Mouse (Mus musculus): ENCODE results near the gene Msrb3.

Gene Msrb3

GRCm38 (mm10) chr10:120898785-120899762 lies at the start of gene Msrb3:
Gene Msrb3 (minus strand): TSS chr10:120899101.
- peak; percentile 74 for DNase-seq

DNA sequence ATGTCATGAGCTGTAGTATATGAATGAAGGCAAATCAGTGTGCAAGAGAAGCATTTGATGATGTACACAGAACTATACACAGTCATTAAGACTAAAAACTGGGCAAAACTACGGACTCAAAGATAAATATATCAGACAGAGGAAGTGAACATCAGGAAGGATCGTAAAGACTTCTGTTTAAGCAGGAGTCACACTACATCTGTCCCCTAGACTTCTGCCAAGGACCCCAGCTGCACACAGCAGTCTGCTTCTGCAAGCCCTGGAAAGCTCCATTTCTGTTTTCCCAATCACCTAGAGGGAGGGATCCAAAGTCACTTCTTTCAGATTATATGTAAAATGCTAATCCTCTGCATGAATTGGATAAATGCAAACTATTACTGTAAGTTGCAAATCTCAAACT lies 49.6 kb upstream of the Msrb3 start:
- no peak for DNase-seq

DNA sequence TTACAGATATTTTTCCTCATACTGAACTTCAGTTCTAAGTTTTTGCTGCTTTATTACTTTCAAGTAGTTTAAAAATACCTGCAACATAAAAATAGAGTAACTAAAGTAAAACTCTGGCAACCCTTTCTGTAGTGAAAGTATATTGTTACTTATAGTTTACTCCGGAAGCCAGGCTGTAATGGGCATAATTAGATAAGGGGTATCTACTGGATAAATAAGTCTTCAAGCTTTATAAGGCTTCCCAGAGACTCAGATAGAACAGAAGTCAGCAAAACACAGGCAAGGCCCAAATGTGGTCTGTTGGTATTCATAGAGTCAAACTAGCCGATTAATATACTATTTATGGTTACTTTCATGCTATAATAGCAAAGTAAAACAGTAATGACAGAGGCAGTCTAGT lies 48.9 kb upstream of the Msrb3 start:
- DNase-seq: no peak

DNA sequence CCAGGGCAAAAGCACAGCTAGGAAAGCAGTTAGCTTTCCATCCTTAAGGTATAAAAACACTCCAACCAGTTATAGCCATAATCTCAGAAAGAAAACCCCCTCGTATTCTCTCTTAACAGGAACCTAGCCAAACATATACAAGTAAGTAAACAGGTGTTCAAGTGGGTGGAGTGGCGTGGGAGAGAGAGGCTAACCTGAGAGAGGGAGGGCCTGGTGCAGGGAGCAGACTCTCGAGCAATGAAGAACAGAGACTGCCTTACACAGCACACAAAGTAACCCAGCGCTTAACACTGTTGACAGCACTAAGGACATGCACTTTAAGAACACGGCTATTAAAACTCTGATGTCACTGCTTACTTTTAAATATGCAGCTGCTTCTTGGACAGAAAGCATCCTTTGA lies 47.9 kb upstream of the Msrb3 start:
- no peak for DNase-seq

DNA sequence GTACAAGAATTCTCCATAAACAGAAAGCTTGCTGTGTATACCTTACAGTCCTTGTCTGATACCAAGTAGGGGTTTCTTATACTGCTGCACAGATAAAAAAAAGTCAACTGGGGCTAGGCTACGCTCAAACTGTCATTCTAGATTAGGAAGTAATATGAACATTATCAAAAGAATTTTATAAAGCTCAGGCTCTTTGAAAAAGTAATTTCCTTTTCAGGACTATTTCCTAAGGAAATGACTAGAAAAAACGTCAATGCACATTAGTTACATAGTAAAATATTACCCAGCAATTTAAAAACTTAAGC lies 40.0 kb upstream of the Msrb3 start:
- no peak for DNase-seq

DNA sequence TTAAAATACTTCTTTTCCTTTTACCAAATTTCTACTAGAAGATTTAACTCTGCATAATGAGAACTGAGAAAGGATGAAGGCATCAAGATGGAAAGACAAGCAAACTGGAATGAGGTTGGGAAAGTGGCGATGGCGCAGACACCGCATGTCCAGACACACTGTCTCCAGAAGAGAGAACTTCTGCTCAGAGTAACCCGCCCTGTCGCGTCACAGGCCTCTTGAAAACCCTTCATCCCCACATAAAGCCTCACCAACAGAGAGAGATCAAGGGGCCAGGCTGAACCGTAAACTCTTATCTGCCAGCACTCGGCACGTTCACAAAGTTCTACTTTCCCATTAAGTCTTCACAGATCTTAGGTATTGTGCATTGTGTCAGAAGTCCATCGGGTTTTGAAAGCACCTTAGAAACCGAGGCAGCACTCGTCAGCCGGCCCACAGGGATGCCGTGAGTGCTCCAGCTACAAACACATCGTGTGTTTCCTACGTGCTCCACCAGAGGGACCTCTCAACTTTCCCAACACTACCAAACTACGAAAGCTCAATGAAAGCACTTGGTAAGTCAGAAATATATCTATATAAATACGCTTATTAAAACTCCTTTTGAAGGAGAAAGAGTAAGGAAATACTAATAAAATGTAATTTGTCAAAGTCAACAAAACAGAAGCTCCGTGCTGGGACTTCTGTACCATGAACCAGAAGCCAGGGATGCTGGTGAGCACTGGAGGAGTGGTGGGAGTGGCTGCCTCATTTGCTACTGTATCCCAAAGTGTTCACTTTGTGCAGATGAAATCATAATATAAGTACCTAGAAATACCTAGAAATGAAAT lies 39.4 kb upstream of the Msrb3 start:
- DNase-seq: no peak

GRCm38 (mm10) chr10:120929536-120929935 lies 30.6 kb upstream of the Msrb3 start:
- DNase-seq: no peak

DNA sequence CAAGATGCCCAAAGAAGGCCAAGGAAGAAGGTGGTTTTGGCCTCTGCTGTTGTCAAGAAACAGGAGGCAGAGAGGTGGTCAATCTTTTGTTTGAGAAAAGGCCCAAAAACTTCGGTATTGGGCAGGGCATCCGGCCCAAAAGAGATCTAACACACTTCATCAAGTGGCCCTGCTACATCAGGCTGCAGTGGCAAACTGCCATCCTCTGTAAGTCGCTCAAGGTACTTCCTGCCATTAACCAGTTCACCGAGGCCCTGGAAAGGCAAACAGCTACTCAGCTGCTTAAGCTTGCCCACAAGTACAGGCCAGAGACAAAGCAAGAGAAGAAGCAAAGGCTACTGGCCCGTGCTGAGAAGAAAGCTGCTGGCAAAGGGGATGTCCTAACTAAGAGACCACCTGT lies 29.3 kb upstream of the Msrb3 start:
- DNase-seq: no peak

DNA sequence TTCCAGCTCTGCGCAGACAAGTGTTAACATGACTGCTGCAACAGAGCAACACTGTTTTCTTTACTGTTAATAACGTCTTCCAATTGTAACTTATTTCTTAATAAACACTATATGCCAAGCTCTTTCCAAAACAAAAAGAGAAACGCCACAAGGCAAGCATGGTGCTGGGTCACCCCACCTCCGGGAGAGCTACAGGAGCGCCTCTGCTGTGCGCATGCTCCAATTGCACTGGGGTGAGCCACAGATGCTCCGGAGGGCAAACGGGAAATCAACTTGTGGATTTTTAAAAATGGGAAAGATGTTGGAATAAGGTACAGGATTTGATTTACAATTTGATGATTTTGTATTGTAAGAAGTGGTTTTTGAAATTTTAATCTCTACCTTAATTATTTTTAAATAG lies 27.3 kb upstream of the Msrb3 start:
- no peak for DNase-seq

GRCm38 (mm10) chr10:120921501-120921900 lies 22.6 kb upstream of the Msrb3 start:
- no peak for DNase-seq

DNA sequence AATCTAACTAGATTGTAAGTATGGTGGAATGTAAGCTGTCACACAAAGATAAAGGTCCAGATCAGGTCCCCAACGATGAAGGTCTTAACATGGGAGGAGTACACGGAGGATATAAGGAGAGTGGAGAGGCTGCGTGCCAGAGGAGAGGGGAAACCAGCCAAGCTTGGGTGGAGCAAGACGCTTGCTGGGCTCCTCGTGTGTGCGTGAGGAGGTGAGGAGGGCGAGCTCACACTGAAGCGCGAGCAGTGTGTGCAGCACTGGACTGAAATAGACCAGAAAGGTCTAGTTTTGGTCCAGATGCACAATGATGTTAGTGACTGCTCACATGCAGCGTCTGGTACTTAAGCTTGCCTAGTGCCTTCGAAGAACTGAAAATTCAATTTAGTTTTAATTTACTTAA lies 21.7 kb upstream of the Msrb3 start:
- no peak for DNase-seq

DNA sequence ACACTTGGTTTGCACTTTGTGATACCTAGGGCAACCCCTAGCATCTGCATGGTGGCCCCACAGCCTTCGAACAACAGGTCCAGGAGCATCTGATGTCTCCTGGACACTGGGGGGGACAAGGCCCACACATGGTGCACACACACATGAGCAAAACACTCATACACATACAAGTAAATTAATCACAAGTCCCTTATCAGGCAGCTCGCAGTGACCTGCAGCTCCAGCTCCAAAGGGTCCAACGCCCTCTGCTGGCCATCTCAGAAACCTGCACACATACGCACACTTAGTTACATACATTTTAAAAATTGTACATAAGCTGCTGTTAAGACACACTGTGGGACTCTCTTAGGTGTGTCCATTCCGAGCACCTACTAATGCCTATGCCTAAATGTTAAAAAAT lies 17.3 kb upstream of the Msrb3 start:
- no peak for DNase-seq

DNA sequence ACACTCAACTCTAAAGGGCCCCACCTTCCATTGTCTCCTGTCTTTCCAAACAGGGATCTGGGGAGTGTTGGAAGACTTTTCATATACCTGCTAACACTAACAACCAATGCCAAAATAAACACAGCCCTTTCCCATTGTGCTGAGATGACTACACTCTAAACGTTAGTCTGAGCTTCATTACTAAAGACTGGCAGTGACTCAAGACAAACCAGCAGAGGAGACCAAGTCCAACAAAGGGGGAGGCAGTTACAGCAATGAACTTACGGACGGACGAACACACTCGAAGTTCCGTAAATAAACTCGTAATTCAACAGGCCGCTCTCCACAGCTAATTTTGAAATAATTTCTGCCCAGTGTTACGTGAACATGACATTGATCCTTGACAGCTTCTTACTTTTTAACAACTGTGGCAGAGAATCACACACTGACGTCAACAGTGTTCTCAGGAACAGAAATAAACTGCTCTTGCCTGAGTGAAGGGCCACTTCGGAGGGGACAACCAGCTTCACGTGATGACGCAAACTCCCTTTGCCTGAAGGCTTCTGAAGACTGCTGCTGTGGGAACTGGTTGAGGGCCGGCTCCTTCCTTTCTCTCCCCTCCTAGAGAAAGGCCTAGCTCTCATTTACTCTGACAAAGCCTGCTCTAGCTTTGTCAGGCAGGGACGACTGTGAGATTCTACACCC lies 16.2 kb upstream of the Msrb3 start:
- DNase-seq: no peak

DNA sequence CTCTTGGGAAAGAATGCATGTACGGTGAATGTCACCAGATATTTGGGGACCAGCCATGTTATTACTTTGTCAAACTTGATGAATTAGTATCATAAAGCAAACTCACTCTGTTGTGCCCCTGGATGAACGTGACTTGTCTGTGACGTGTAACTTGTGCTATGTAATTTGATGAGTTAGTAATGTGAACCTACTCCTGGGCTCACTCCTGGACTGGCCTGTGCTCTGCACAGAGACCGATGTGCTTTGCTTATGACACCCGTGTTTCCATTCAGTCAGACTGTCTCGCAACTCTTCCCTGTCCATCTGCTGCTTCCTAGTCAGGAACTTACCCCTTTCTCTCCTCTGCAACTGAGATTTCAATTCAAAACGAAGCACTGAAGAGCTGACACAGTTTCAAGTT lies 15.4 kb upstream of the Msrb3 start:
- DNase-seq: no peak

DNA sequence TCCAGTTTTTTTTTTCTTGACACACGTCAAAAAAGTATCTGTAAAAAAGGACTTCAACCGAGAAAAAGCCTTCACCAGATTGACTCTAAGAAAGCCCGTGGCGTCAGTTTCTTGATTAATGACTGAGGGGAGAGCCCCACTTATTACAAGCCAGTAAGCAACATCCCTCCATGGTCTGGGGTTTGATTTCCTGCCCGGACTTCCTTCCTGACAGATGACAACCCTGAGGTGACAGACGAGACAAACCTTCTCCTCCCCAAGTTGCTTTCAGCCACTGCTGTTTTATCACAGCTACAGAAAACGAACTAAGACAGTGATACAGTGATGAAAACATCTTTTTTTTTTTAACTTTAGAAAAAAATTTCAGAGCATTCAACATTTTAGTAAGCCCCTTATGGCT lies 14.9 kb upstream of the Msrb3 start:
- DNase-seq: no peak

DNA sequence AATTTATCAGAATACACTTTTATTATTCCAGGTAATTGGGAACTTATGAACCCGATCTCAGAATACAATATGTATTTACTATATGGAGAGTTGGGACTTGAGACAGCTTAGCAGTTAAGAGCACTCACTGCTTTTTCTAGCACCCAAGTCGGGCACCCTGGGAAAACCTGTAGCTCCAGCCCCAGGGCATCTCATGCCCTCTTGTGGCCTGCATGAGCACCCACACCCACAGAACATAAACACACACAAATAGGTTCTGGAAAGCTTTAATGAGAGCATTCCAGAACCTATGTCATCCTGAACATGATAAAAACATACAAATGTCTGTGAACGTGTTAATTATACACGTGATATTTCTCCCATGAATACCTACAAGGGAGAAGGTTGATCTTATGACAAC lies 13.1 kb upstream of the Msrb3 start:
- DNase-seq: no peak

- DNase-seq: no peak
Observed at GRCm38 (mm10) chr10:120908776-120909574, 10.1 kb upstream of the Msrb3 start.

GRCm38 (mm10) chr10:120904676-120905075 lies 5.8 kb upstream of the Msrb3 start:
- no peak for DNase-seq

DNA sequence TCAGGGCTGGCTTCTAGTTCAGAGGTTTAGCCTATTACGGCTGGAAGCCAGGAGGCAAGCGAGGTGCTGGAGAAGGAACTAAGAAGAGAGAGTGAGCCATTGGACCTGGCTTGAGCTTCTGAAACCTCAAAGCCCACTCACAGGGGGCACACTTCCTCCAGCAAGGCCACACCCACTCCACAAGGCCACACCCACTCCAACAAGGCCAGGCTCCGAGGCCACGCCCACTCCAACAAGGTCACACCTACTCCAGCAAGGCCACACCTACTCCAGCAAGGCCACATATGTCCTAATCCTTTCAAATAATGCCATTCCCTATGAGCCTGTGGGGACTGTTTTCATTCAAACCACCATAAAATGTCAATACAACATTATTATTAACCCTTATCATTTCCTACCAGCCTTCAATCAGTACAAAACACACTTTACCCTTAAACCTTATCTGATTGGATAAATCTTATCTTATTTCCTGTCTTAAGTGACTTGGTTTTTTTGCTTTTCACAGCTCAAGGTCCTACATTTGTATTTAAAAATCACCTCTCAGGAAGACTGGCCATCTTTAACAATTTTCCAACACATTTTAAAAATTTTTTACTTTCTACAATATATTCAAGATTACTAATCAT lies 5.1 kb upstream of the Msrb3 start:
- no peak for DNase-seq

- DNase-seq: no peak
Observed at GRCm38 (mm10) chr10:120901746-120902145, 2.8 kb upstream of the Msrb3 start.

DNA sequence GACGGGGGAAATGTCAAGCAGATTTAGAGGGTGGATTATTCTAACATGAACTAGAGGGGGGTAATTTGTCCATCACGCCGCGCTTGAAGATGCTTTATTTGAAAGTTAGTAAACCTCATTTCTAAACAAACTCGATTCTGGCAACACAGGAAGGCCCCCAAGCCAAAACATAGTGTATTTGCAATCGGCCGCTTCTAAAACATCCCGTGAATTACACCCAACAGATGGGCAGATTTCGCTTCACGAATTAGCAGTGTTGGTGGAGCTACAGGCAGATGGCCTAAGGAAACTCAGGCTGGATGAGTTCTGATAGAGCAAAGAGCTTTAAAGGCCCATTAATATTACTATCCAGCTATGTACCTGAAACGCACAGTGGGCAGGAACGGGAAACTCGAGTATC lies 1.2 kb upstream of the Msrb3 start:
- no peak for DNase-seq

- DNase-seq: no peak
Observed at GRCm38 (mm10) chr10:120898357-120898756, 544 bp downstream of the Msrb3 start.
